Mouse (Mus musculus) liver (tissue): ENCODE results near the gene Slc12a7.

Experiments
- DNase-seq: peaks from one replicate; pipeline ENCODE4 v3.0.0-alpha.2; 2020; ENCODE audit warnings: mixed read lengths

The Slc12a7 gene

GRCm38 (mm10) chr13:73823711-73824110 lies 90.8 kb downstream of the Slc12a7 start:
- DNase-seq: no peak

- no peak for DNase-seq
Measured at GRCm38 (mm10) chr13:73827243-73827642, 94.3 kb downstream of the Slc12a7 start.

- peak; percentile 47 for DNase-seq
Measured at GRCm38 (mm10) chr13:73831486-73831885, 98.6 kb downstream of the Slc12a7 start.

GRCm38 (mm10) chr13:73833809-73834208 lies 100.9 kb downstream of the Slc12a7 start:
- no peak for DNase-seq

GRCm38 (mm10) chr13:73835791-73836190 lies 102.9 kb downstream of the Slc12a7 start:
- no peak for DNase-seq

GRCm38 (mm10) chr13:73836491-73836890 lies 103.6 kb downstream of the Slc12a7 start:
- no peak for DNase-seq

GRCm38 (mm10) chr13:73837708-73838107 lies 104.8 kb downstream of the Slc12a7 start:
- no peak for DNase-seq

- DNase-seq: no peak
Measured at GRCm38 (mm10) chr13:73839137-73839548, 106.2 kb downstream of the Slc12a7 start.

- DNase-seq: no peak
Measured at GRCm38 (mm10) chr13:73839740-73840139, 106.8 kb downstream of the Slc12a7 start.

GRCm38 (mm10) chr13:73842696-73843095 lies 109.8 kb downstream of the Slc12a7 start:
- no peak for DNase-seq

- DNase-seq: no peak
Measured at GRCm38 (mm10) chr13:73846589-73847464, 113.9 kb downstream of the Slc12a7 start.

- peak; percentile 71 for DNase-seq
Measured at GRCm38 (mm10) chr13:73847465-73847836, 114.6 kb downstream of the Slc12a7 start, which contains the start of gene Nkd2. Gene Nkd2 (minus strand): TSS chr13:73847631.
